Mouse (Mus musculus): ENCODE results near the gene Bcor. TPM values are rescaled to one million over a fixed set of nuclear protein-coding genes. Genes with fewer than 3 reads are reported as not detected.

The Bcor gene
- polyA plus RNA-seq, 1 experiment from 2014 or later: 16.7 TPM

DNA sequence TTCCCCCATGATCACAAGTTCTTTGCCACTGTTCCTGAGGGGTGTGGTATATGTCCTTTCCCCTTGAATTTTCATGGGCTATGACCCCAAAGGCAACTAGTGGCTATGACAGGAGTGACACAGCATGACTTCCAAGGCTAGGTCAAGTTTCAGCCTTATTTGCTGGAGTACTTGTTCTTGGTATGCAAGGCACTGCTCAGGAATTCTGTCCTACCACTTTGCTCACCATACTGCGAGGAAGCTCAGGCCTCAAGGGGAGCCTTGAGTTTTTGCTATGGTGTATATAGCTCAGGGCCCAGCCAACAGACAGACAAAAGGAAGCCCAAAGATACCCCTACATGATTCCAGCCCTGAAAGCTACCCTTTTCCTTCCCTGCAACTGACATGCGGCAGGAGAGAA, 13.9 kb downstream of the Bcor start:
- H3K9ac ChIP-seq: no peak overlapping the region
- no peaks in the 10 kb centered on the region for H3K36me3 ChIP-seq
- 53% methylated on average over 2 of the region's 2 CpGs for WGBS
- peaks cover 70% of the 10 kb centered on the region for H3K27me3 ChIP-seq
- no peak overlapping the region for H3K4me2 ChIP-seq
- no peak overlapping the region for H3K4me3 ChIP-seq
- no peak for ATAC-seq (ENCODE audit: insufficient number of reproducible peaks, insufficient read depth, low FRiP score, low TSS enrichment, low read depth)
- H3K9me3 ChIP-seq: no peaks in the 10 kb centered on the region
- H3K4me1 ChIP-seq: peaks cover 13% of the 10 kb centered on the region
- no peak overlapping the region for H3K27ac ChIP-seq

DNA sequence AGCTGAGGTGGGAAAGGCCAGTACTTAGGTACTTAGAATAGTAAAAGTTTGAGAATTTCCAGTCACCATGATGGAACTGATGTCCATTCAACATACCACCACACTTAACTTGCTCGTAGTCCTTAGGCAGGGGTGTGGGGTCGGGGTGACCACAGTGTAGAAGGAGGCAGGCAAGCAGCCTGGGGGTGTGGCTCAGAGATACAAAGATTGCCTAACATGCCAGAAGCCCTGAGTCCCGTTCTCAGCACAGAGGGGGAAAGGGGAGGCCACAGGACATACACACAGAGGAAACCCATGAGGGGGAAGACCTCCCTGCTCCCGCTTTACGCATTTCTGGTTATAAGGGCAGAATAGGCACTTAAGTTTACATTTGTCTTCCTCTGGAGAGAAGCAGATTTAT, 17.3 kb downstream of the Bcor start:
- Histone ChIP-seq H3K27ac (no peak overlapping the region), H3K4me1 (peaks cover 16% of the 10 kb centered on the region), H3K4me3 (no peak overlapping the region), H3K9me3 (no peaks in the 10 kb centered on the region), H3K27me3 (peaks cover 72% of the 10 kb centered on the region), H3K9ac (no peak overlapping the region), H3K4me2 (no peak overlapping the region), H3K36me3 (no peaks in the 10 kb centered on the region)
- no peak for ATAC-seq (ENCODE audit: insufficient number of reproducible peaks, insufficient read depth, low FRiP score, low TSS enrichment, low read depth)
- 70% methylated on average over 5 of the region's 5 CpGs for WGBS

DNA sequence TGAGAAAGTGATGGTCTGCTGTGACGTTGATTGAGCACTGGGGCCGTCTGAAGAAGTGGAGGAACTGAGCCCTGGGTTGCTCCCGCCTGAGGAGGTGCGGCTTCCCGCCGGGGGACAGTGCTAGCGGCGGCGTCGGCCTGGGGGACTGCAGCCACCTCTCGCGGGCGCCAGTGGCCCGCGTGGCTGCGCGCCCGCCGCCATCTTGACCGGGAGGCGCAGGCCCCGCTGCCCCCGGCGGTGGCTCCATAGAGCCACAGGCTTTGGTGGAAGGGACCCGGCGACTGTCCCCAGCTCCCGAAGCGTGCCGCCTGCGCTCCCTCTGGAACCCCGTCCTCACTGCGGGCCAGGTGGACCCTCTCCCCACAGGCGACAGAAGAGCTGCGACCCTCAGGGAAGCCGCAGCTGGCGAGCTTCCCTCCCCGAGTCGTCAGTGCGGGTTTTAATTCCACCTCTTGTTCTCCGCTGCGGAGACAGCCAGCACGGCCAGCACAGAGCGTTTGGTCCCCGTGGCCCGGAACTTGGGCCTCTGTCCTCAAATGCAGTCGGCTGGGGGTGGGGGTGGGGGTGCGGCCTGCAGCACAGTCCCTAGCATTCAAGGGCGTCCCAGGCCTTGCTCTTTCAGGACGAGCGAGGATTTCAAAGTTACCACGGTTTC, 19.9 kb downstream of the Bcor start:
- H3K9ac ChIP-seq: peak overlapping the region; percentile 67
- WGBS: 5% methylated on average over 44 of the region's 51 CpGs
- H3K27ac ChIP-seq: no peak overlapping the region

DNA sequence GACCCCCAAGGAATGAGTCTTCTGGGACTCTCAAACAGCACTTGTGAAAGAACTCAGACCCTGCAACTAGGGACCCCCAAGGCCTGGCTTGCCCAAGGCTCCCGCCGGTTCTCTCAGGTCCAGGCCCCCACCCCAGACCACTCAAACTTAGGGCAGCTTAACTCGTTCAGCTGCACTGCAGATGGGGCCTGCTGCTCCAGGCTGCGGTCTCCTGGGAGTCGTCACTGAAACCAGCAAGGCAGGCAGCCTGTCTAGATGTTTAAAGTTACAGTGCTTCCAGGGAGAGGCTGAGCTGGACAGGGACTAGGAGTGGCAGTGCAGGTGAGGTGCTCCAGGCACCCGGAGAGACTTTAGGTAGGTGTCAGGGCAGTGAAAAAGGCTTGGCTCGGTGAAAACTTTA, 21.9 kb downstream of the Bcor start:
- 14% methylated on average over 7 of the region's 7 CpGs for WGBS
- no peak overlapping the region for H3K4me3 ChIP-seq
- H3K36me3 ChIP-seq: no peaks in the 10 kb centered on the region
- peaks cover 42% of the 10 kb centered on the region for H3K4me1 ChIP-seq
- H3K4me2 ChIP-seq: no peak overlapping the region
- no peaks in the 10 kb centered on the region for H3K9me3 ChIP-seq
- H3K27ac ChIP-seq: no peak overlapping the region
- H3K27me3 ChIP-seq: peaks cover 89% of the 10 kb centered on the region
- no peak for ATAC-seq (ENCODE audit: insufficient number of reproducible peaks, insufficient read depth, low FRiP score, low TSS enrichment, low read depth)
- H3K9ac ChIP-seq: no peak overlapping the region

More for the DNA sequence above, 19.9 kb downstream of the Bcor start:
- ATAC-seq (ENCODE audit: insufficient number of reproducible peaks, insufficient read depth, low FRiP score, low TSS enrichment, low read depth): no peak
- Histone ChIP-seq H3K9me3 (no peaks in the 10 kb centered on the region), H3K36me3 (no peaks in the 10 kb centered on the region), H3K4me1 (peaks cover 22% of the 10 kb centered on the region), H3K4me2 (peak overlapping the region; percentile 63), H3K4me3 (peak overlapping the region; percentile 35), H3K27me3 (peaks cover 79% of the 10 kb centered on the region)

DNA sequence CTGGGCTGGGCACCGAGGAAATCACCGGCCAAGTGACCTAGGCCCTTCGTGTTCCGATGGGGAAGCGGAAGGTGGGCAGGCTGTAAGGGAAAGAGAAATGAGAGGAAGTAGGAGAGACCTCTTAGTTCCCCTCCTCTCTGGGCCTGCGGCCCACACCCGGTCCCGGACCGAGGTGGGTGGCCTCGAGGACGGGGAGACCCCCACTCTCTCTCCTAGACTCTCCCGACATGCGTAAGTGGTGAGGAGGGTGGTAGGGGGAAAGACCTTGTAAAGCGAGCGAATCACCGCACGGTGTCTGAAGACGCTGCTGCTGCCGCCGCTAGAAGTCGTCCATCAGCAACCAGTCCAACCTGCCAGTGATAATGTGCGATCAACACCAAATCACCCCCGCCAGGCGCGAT, 23.0 kb downstream of the Bcor start:
- 0 out of 2 replicates have a peak overlapping the region, but pooled peaks have one; percentile 87 for H3K27ac ChIP-seq
- peak overlapping the region; percentile 42 for H3K4me3 ChIP-seq
- H3K9ac ChIP-seq: peak overlapping the region; percentile 69
- H3K9me3 ChIP-seq: no peaks in the 10 kb centered on the region
- 3% methylated on average over 17 of the region's 25 CpGs for WGBS
- ATAC-seq (ENCODE audit: insufficient number of reproducible peaks, insufficient read depth, low FRiP score, low TSS enrichment, low read depth): no peak
- H3K27me3 ChIP-seq: peaks cover 91% of the 10 kb centered on the region
- H3K4me1 ChIP-seq: peaks cover 48% of the 10 kb centered on the region
- peak overlapping the region; percentile 79 for H3K4me2 ChIP-seq
- H3K36me3 ChIP-seq: no peaks in the 10 kb centered on the region

DNA sequence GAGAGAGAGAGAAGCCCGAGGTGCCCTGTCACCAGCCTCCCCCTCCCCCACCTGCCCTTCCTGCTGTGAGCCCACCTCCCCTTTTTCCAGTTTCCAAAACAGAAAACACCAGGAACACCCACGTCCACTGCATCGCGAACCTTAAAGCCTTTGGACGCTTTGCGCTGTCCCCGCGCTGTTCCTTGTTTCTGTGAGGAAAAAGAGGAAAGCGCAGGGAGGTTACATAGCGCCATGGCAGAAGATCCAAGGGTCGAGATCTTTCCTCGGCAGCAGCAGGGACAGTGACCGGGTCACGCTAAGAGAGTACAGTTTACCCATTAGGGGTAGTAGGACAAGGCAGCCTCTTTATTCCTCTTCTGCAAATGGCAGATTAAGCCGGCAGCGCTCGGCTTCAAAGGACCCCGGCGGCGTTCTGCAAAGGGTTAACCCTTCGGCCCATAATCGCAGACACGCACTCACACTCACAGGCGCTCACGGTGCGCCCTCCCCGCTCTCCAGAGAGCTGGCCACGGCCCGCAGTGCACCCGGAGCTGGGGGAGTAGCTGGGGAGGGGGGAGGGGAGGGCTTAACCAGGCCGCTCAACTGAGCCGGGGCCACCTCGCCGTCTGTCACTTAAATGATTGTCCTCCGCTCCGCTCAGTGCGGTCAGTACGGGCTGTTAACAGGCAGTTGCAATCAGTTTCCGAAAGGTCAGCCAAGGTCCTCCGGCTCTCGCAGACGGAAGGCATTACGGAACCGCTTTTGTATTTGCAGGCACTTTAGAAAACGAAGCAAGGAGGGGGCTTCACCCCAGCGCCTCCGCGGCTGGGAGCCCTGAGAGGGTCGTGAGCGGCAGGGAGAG, 23.7 kb downstream of the Bcor start:
- H3K4me3 ChIP-seq: peak overlapping the region; percentile 42
- ATAC-seq (ENCODE audit: insufficient number of reproducible peaks, insufficient read depth, low FRiP score, low TSS enrichment, low read depth): no peak
- peak overlapping the region; percentile 87 for H3K27ac ChIP-seq
- H3K9me3 ChIP-seq: no peaks in the 10 kb centered on the region
- H3K4me2 ChIP-seq: peak overlapping the region; percentile 79
- H3K9ac ChIP-seq: peak overlapping the region; percentile 69
- peaks cover 91% of the 10 kb centered on the region for H3K27me3 ChIP-seq
- H3K4me1 ChIP-seq: peaks cover 48% of the 10 kb centered on the region
- WGBS: 2% methylated on average over 50 of the region's 50 CpGs
- H3K36me3 ChIP-seq: no peaks in the 10 kb centered on the region

DNA sequence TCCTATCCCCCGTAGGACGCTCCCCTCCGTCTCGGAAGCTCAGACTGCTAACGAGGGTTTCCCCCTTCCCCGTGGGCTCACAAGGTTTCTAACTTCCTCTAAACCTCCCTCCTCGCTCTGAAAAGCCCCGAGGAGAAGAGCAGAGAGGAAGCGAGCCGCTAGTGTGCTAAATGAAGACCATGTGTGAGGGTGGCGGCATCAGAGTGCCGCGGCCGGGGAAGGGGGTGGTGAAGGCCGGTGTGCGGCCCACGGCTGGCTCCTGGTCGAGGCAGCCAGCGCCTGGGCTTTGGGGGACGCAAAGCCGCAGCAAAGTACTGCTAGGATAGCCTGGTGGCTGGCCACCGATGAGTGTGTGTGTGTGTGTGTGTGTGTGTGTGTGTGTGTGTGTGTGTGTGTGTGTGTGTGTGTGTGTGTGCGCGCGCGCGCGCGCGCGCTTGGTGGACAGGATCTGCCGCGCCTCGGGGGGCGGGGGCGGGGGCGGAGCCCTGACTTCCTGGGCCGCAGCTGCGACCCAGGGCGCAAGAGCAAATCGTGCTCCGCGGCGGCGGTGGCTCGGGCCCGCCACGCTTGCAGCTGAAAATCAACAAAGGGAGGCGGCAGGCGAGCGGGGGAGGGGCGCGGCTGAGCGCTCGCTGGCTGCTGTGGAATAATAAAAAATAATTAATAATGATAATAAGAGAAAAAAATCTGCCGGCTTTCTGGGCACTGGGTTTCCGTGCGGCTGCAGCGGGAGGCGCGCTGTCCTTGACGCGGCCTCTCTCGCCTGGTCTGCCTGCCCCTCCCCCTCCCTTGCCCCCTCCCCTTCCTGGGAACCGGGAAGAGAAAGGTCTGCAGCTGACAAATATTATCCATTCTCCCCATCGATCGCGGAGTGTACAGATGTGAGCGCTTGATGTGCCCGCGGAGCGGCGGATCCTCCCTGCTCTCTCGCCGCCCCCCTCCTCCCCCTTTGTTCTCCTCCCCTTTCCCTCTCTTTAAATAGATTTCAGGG, 24.7 kb downstream of the Bcor start:
- H3K9ac ChIP-seq: peak overlapping the region; percentile 69; the same call in 1 of the 2 replicates
- no peaks in the 10 kb centered on the region for H3K36me3 ChIP-seq
- peak overlapping the region; percentile 79 for H3K4me2 ChIP-seq
- peaks cover 55% of the 10 kb centered on the region for H3K4me1 ChIP-seq
- H3K27me3 ChIP-seq: peaks cover 97% of the 10 kb centered on the region
- no peak for ATAC-seq (ENCODE audit: insufficient number of reproducible peaks, insufficient read depth, low FRiP score, low TSS enrichment, low read depth)
- WGBS: 4% methylated on average over 48 of the region's 75 CpGs
- no peaks in the 10 kb centered on the region for H3K9me3 ChIP-seq
- peak overlapping the region; percentile 42 for H3K4me3 ChIP-seq
- peak overlapping the region; percentile 87 for H3K27ac ChIP-seq

DNA sequence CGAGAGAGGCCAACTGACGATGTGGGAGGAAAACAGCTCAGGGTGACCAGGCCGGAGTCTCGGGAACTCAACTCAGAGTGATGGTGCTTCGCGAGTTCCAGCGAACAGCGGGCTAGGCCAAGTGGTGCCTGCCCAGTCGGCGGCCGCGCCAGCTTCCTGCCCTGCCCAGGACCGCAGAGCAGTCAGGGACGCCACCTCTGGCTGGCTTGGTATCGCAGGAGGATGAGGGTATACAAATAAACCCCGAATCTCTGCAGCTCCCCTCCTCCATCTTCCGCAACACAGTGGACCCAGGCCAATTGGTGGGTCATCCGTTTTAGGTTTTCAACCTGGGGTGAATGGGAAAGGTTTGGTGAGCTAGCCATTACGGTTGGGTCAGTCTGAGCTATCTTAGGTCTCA, 25.6 kb downstream of the Bcor start:
- Histone ChIP-seq H3K36me3 (no peaks in the 10 kb centered on the region), H3K27ac (peak overlapping the region; percentile 87), H3K9me3 (no peaks in the 10 kb centered on the region), H3K27me3 (peaks cover 97% of the 10 kb centered on the region), H3K4me1 (peaks cover 57% of the 10 kb centered on the region), H3K4me2 (peak overlapping the region; percentile 79), H3K4me3 (peak overlapping the region; percentile 42; the same call in 1 of the 2 replicates), H3K9ac (no peak overlapping the region)
- 10% methylated on average over 19 of the region's 19 CpGs for WGBS
- no peak for ATAC-seq (ENCODE audit: insufficient number of reproducible peaks, insufficient read depth, low FRiP score, low TSS enrichment, low read depth)

DNA sequence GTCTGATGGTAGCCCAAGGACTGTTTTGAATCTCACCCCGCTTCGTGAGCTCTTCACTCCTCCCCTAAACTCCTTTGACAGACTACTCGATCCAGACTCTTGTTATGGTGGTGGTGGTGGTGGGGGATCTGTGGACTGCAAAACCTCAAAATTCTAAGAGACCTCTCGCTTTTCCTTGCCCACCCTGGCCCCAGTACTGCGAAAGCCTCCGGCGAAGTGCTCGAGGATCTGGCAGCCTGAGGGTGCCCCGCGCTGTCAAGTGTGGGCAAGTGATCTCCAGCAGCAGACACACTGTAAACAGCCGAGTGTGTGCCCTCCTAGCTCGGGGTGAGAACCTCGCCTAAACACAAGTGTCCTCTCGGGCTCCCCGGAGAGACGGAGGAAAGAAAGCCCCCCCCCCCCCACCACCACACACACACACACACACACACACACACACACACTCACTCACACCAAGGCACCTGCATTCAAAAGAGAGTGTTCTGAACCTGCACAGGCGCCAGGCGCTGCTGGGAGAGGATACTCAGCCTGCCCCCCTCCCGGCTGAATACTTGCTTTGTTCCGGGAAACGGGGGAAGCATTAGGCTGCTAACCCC, 26.2 kb downstream of the Bcor start:
- H3K9ac ChIP-seq: peak overlapping the region; percentile 51; the same call in 1 of the 2 replicates
- peak overlapping the region; percentile 33 for H3K4me3 ChIP-seq

DNA sequence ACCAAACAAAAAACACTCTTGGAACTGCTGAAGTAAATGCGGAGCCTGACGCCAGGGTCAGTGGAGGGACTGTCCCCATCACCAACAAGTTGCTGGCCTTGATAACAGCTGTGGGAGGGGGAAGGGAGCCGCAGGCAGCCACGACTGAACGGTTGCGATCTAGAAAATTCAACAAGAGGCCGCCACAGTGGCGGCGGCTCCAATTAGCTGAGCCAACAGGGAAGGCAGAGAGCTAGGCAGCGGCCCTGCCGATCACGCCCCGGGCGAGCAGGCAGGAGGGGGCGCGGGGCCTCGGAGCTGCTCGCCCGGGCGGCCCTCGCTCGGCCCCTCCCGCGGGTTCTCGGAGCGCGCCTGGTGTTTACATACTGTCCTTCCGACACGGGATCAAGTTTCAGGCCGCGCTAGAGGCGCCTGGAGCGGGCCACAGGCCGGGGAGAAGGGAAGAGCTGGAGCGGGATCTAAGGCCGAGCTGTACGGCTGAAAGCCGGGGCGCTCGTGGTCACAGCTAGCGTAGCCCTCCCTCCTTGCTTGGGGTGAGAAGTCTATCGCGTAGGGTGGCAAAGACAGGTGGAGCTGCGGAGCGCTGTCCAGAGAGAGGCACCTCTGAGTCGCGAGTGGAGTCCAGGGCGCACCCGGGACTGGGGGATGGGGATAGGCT, 26.8 kb downstream of the Bcor start:
- Histone ChIP-seq H3K36me3 (no peaks in the 10 kb centered on the region), H3K4me1 (peaks cover 65% of the 10 kb centered on the region), H3K9me3 (no peaks in the 10 kb centered on the region), H3K4me2 (peak overlapping the region; percentile 79), H3K27ac (peak overlapping the region; percentile 55), H3K4me3 (peak overlapping the region; percentile 33), H3K9ac (peak overlapping the region; percentile 51; the same call in 1 of the 2 replicates), H3K27me3 (peaks cover 97% of the 10 kb centered on the region)
- 3% methylated on average over 42 of the region's 49 CpGs for WGBS
- ATAC-seq (ENCODE audit: insufficient number of reproducible peaks, insufficient read depth, low FRiP score, low TSS enrichment, low read depth): 0 out of 2 replicates have a peak, but pooled peaks have one; percentile 38

More for the DNA sequence above, 26.2 kb downstream of the Bcor start:
- ATAC-seq (ENCODE audit: insufficient number of reproducible peaks, insufficient read depth, low FRiP score, low TSS enrichment, low read depth): no peak
- H3K27ac ChIP-seq: peak overlapping the region; percentile 55
- WGBS: 8% methylated on average over 21 of the region's 21 CpGs
- peak overlapping the region; percentile 79 for H3K4me2 ChIP-seq
- H3K27me3 ChIP-seq: peaks cover 97% of the 10 kb centered on the region
- no peaks in the 10 kb centered on the region for H3K9me3 ChIP-seq
- H3K36me3 ChIP-seq: no peaks in the 10 kb centered on the region
- H3K4me1 ChIP-seq: peaks cover 64% of the 10 kb centered on the region
